Mouse (Mus musculus) gastrocnemius, postnatal 36 days (tissue): Measurements from ENCODE around the gene B230307C23Rik. TPM values are rescaled to one million over a fixed set of nuclear protein-coding genes. Genes with fewer than 3 reads are reported as not detected.
"Not testable (repeated sequence)": the region's sequence is repeated elsewhere in the genome, so short reads cannot be mapped to it uniquely, and the experiment has no call there.

Experiments used
- DNase-seq, 2 experiments: peaks; one replicate each; pipeline ENCODE4 v3.0.0; 2022
- intact Hi-C: fragments of 180-260 bp; cut with DNase I; formaldehyde crosslinking; loops from one replicate; pipeline ENCODE4 v1.15.1; 2025
- long read RNA-seq, 2 experiments: library from polyadenylated mRNA; stranded (forward); transcript quantifications; one replicate each; pipeline ENCODE4 v2.0.0; 2021
- total RNA-seq, 2 experiments: library from RNA; stranded (reverse); gene quantifications; 2 replicates each; pipeline ENCODE4 v1.2.3; 2021

B230307C23Rik gene
- 1 to 10 TPM; 6.4 to 6.7 TPM for total RNA-seq
- long read RNA-seq, experiment 1, partial matches to known transcripts, result 0 of 10 reads
- long read RNA-seq, experiment 1, other reads (novel, unspliced or antisense), result 10 of 10 reads
- long read RNA-seq, experiment 2, partial matches to known transcripts, result 0 of 8 reads
- long read RNA-seq, experiment 2, other reads (novel, unspliced or antisense), result 6 of 8 reads

DNA sequence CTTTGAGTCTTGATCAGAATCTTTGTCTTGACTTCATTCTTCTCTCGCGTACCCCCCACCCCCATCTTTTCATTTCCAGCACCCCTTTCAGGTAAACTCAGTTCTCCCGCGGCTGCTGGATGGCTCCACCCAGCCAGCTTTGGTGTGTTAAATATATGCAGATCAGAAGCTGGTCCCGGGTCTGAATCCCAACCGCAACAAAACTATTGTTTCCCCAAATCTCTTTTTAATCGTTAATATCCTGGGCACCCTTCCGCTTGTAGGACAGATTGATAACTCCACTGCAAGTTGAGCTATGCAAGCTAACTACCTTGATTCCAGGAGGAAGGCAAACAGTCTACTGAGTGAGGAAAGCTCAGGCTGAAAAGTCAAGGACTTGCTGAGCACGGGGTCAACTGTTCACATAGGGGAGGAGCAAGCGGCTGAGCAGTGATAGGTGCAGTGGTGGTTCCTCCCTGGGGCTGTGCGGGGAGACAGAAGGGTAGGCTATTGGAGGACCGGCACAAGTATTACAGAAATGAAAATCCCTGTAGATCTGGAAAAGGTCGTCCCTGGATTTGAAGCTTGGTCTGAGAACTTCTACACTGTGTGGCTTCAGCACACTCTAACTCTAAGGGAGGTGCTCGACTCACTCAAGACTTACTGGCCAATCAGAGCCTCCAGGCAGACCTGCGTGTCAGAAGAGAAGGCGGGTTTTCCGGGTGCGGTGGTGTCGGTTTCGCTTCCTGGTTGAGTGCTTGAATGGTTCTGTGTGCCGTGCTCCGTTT, at the start of gene B230307C23Rik:
Gene B230307C23Rik (plus strand): TSS at position 700 of the 767 bp plus-strand sequence.
- intact Hi-C loops, result no loop called here
- peak; percentile 68 to 70 for DNase-seq

DNA sequence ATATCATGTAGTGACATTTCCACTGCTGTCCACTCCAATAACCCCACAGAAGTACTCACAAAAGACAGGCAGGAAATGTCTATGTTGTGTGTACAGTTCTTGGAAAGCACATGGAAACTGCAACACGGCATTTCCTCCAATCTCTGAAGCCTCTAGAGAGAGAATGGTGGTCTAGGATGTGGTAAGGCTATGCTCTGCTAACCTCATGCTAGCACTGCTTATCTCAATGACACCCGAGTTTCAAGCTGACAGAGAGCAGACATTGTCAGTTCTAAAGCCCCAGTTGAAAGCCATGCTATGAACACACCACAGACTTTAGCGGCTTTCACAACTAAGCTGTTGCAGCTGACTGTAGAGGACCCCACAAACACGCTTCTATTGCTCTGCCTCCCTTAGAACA, 48.3 kb upstream of the B230307C23Rik start:
- no peak for DNase-seq
- intact Hi-C loops, result no loop called here

DNA sequence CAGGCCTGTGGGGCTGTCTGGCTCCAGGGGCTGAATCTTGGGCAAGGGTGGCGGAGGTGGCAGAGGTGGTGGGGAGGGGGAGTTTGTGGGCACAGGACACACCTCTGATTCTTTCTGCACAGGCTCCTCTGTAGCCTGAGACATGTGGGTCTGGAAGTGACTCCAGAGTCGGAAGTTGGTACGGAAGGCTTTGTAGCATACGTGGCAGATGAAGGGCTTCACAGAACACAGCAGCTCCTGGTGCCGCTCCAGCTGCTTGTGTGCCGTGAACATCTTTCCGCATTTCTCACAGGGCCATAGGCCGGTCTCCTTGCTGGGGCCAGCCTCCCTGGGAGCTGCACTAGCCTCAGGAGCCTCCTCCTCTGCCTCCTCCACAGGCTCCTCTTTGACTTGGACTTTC, 47.1 kb upstream of the B230307C23Rik start:
- intact Hi-C loops, result no loop called here
- DNase-seq, result no peak

DNA sequence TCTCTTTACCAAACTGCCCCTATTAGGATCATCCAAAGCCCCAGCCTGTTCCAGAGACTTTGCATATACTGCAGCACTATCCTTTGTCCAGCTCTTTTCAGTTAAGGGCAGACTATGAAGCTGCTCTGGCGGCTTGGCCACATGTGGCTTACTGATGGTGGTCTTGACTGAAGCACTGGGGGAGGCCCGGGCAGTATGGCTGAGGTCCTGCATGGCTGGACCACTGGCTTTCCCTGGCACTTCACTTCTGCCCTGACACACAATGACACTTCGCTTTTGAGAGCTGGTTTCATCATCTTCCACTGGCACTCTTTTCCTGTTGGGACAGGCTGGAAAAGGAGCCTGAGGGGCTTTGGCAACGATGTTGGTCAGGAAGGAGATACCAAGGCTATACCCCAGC, 44.7 kb upstream of the B230307C23Rik start:
- no peak for DNase-seq

DNA sequence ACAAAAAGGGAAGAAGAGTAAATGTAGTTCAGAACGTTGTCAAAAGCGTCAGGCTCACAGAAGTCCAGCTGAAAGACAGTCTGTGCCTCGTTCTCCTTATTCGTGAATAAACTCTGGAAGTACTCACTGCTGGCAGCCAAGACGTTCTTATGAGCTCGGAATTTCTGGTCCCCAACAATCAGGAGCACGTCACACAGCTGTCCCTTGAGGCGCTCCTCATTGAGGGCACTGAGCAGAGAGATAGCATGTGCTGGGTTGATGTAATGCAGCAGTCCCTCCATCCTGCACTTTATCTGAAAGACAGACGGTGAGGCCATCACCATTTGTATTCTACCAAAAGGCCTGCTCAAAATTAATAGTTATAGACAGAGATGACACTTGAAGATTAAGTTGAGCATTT, 44.3 kb upstream of the B230307C23Rik start:
- no peak for DNase-seq
- intact Hi-C loops, result no loop called here

More for the DNA sequence above, 44.7 kb upstream of the B230307C23Rik start:
- intact Hi-C loops, result no loop called here

DNA sequence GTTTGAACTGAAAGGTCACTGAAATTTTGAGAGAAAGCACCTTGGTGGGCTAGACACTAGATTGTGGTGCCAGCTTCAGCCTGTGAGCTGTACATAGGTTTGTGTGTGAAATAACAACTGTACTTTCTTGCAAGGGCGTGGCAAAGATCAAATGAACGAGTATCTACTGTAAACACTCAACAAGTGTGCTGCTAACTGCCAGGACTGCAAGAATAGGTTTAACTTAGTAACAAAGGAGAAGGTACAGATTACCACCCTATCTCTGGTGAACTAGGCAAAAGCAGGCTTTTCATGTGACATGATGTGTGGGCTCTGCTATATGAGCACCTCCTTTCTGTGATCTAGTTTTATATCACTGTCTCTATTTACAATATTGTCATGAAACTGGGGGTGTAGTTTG, 43.8 kb upstream of the B230307C23Rik start:
- DNase-seq, result no peak
- intact Hi-C loops, result no loop called here

DNA sequence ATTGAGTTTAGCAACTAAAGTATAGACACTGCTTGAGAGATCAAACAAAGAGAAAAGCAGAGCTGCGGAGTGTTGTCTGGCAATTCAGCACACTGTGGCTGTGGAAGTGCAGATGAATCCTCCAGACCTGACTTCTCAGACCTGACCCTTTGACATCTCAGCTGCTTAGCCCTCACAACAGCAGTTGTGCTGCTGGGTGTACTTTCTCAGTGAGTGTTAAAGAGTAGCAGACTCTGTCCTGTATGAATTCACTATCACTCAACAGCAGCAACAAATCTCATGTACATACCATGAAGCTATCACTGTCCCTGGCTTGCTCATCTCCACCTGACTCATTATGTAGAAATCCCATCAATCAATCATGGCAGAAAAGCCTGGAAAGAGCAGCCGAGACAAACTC, 41.1 kb upstream of the B230307C23Rik start:
- DNase-seq, result no peak
- intact Hi-C loops, result no loop called here

DNA sequence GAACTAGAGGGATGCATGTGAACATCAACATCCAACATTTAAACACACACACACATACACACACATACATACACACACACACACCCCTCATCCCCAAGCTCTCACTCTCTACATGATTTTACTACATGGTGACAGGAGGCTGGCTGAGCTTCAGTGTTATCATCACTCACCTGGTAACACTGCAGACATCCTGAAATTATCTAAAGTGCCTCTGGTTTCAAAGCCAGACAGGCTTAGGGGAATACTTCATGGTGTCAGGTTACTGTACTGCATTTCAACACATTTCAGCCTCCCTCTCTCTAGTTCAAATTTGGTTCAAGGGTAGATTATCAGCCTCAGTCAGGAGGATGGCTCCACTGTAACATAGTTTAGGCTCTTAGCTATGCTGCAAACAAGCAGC, 39.5 kb upstream of the B230307C23Rik start:
- DNase-seq, result no peak
- intact Hi-C loops, result no loop called here

DNA sequence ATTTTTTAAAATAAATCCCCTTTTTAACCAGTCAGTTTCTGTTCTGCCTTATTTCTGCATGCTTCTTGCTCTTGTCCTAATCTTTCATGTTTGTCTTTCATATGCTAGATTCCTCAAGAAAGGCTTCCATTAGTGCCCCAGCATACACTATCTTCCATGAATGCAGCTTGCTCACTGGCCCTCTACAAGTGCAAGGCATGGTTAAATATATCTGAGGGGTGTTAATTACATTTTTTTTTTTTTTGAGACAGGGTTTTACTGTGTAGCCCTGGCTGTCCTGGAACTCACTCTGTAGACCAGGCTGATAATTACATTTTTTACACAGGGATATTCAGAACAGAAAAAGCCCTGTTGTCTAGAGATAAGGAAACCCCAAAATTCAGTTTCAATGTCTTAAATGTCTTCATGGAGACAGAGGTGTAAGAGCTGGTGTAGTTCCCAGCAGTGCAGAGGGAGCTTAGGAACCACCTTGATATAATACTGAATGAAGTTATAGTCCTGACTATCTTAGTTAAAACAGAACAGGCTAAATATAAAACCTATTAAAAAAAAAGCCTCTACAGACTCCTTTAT, 38.6 kb upstream of the B230307C23Rik start:
- intact Hi-C loops, result no loop called here
- no peak for DNase-seq

DNA sequence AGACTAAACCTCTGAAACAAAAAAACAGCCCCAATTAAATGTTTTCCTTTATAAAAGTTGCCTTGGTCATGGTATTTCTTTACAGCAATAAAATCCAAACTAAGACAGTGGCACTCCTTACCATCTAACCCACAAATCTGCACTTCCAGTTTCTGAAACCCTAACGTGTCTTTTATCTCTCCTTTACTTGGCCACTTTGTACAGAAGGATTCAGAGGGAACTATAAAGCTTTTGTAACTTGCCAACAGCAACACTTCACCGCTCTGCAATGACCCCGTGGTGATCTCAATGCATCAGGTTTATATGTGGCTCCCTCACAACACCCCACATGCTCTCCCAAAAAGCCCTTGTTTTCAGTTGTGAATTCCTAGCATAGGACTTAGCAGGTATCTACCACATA, 36.8 kb upstream of the B230307C23Rik start:
- intact Hi-C loops, result no loop called here
- no peak for DNase-seq

DNA sequence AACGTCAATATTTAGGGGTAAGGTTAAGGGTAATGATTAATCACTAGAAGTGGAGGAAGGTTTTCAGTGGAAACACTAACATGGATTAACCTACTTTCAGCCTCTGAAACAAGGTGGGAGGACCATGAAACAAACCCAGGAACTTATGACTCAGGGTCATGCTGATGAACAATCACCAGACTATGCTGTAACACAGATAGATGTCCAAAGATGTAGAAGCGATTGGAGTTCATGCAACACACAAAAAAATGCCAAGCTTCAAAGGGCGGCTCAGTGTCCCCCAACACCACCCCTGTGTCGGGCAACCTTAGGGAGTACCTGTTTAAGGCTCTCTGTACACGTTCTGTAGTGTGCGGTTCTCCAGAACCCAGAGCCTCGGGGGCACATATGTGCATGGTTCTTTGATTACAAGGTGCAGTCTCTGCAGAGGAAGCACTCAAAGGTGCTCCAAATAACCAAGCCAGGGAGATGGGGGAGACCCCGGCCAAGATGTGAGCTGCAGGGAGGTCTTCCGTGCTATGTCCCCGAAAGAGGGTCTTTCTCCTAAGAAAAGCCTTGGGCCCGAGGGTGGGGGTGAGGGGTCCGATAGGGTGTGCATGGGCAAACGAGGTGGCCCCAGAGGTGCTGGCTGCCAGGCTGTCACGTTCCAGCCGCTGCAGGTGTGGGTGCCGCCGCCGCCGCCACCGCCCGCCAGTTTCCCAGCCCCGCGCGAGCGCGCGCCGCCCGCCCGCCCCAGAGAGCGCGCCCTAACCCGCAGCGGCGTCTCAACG, 35.5 kb upstream of the B230307C23Rik start:
- DNase-seq, result no peak
- intact Hi-C loops, result loop anchor here (1.0 kb wide), 1 partner anchor 39 kb away; no protein-coding TSS in a partner anchor

DNA sequence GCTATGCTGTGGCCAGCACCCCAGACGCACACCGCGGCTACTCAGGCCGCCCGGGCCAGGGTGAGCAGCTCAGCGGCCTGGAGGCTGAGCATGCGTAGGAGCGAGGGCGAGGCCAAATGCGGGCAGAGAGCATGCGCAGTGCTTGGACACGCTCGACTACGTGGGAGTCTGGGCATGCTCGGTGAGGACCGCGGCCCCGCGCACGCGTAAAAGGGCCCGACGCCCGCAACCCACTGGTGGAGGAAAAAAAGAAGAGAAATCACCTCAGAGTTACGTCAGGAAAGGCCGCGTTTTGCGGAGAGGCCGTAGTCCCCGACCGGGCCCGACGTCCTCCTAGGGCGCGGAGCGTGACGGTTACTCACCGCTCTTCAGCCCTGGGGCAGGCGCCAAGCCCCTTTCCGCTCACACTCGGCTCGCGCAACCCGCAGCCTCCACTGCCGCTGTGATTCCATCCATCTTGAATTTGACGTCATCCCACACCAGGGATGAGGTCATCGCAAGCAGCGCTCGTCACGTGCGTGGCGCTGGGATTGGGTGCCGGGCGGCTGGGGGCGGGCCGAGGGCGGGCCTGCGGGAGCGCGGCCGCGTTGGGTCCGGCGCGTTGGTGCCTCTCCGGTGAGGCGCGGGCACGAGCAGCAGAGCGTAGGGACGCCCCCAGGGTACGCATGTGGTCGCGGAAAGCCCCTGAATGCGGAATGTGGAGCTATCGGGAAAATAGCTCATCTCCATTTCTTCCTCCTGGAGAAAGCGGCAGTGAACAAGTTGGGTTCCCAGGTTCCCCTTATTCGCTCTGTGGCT, 34.8 kb upstream of the B230307C23Rik start, which contains the start of the genes C2cd2 and Zbtb21:
Gene C2cd2 (minus strand): TSS at position 448 of the 798 bp plus-strand sequence.
Gene Zbtb21 (minus strand): TSS at position 472 of the 798 bp plus-strand sequence.
- intact Hi-C loops, result loop anchor here (1.0 kb wide), 1 partner anchor 40 kb away; no protein-coding TSS in a partner anchor
- DNase-seq, result peak; percentile 94 to 96

DNA sequence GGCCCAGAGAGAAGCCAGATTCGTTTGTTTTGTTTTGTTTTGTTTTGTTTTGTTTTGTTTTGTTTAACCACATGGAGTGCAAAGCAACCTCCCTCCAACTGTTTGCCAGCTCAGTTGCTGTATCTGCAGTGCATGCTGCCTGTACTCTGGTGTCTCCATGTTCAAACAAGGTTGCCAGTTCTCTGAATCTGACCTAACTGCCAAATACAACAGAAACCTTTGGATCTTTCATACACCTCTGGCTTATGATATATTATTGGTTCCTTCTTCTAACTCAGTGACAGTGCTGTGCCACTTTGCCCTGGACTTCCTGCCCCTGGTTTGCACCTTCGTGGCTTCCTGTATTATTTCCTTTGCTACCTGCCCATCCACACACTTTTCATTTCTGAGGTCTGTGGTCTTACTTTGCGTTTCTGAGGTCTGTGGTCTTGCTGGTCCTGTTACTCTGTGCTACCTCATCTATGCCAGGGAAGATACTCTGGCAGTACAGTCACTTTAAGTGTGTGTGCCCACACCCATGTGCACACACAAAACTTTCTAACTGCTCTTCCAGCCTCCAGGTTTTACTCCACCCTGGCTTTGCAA, 33.1 kb upstream of the B230307C23Rik start:
- no peak for DNase-seq
- intact Hi-C loops, result no loop called here

DNA sequence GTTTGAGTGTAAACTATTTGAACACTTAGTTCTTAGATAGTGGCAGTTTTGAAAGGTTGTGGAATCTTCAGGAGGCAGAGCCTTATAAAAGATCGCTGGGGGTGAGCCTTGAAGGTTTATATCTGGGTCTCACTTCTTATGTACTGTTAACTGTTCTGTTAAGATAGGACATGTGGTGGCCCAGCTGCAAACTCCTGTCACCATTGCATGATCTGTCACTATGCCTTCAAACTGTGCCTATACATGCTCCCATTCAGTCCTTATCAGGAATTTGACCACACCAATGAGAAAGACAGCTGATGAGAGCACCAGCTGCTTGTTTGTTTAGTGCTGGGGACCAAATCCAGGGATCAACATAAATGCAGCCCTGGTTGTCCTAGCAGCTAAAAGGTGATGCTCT, 19.8 kb upstream of the B230307C23Rik start:
- intact Hi-C loops, result no loop called here
- DNase-seq, result no peak

DNA sequence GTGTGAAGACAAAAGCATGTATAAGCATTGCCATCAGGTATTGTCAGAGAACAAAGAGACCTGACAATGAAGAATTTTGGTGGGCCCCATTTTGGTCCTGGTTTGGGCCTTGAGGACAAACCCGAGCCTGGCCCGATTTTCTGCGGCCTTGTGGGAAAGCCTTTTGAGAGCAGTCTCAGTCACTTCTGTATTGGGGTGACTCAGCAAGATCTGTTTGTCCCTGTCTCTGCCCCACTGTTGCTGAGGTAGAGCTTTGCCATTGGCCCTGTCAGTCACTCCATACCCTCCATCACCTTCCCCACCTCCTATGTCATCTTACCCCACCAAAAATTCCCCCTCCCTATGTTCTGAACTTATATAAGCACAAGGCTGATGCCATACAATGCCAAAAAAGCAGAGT, 19.4 kb upstream of the B230307C23Rik start:
- intact Hi-C loops, result no loop called here
- DNase-seq, result no peak

DNA sequence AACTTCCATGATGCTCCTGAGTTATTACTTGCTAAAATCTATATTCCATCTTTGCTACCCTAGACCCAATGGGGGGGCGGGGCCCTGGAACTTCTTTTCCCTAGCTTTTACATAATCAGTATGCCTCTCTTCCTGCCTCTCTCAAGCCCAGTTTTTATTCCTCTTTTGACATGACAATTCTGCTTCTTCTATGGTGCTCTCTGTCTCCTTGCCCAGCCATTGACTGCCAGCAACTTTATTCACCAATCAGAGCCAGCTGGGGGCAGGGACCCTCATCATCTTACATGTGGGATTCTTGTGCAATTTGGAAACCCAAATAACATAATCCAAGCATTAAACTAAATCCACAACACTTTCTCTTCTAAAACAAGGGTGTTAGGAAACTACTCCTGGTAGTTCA, 15.8 kb upstream of the B230307C23Rik start:
- intact Hi-C loops, result no loop called here
- no peak for DNase-seq

DNA sequence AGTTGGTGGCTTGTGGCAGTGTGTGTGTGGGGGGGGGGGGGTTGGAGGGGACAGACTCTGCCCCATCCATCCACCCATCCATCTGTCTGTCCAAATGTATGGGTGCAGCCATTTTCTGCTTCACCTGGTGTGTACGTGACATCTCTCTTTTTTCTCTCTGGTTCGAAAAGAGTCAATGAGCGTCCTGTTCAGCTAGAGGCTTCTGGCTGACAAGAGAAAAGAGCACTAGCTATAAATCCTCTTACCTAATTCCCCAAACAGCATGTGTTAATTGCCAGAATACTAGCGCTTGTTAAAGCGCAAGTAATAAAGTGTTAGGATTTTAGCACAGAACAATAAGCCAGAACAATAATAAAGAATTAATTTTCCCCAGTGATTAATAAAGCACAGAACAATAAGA, 12.5 kb upstream of the B230307C23Rik start:
- intact Hi-C loops, result no loop called here
- no peak for DNase-seq

DNA sequence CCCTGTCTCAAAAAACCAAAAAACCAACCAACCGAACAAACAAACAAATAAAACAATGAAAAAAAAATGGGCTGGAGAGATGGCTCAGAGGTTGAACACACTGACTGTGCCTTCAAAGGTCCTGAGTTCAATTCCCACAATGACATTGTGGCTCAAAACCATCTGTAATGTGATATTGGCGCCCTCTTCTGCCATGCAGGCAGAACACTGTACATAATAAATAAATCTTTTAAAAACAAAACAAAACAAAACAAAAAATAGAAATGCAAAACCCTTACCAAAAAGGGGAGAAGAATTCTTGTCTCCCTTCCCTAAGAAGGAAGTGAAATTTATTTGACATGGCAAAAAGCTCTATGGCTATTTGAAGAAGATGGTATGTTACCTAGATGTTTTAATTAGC, 5.6 kb upstream of the B230307C23Rik start:
- no peak for DNase-seq
- intact Hi-C loops, result loop anchor here (5.0 kb wide), 1 partner anchor 184 kb away; no protein-coding TSS in a partner anchor

DNA sequence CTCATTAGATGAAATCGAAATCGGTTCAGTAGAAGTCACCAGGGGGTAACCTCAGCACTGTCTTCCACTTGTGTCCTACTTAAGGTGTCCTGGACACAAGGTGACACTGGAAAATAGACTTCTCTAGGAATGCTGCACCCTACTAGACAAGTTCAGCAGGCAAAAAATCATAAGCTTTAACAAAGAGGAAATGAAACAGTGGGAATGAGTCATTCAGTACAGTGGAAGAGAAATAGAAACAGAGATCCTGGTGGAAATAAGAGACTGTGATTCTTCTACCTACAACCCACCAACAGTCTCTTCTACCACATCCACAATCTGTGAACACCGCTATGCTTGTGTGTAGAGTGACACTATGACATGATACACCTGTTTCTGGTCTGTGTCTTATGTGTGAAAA, 4.6 kb upstream of the B230307C23Rik start:
- DNase-seq, result not testable (repeated sequence)
- intact Hi-C loops, result loop anchor here (5.0 kb wide), 1 partner anchor 185 kb away; no protein-coding TSS in a partner anchor
